Mouse (Mus musculus) testis, adult 2 months (tissue): Measurements from ENCODE around the gene Npvf.

Source experiments
- CTCF ChIP-seq: fragments of 200-500 bp; IDR thresholded peaks from 2 replicates; pipeline ENCODE4 v1.5.1; 2012; ENCODE audit warnings: low read depth, mild to moderate bottlenecking, inconsistent platforms, low read length, moderate library complexity; ENCODE audit not compliant: control insufficient read depth, insufficient read depth, insufficient replicate concordance
- POLR2A ChIP-seq: fragments of 200-500 bp; IDR thresholded peaks from 2 replicates; pipeline ENCODE4 v1.6.1; 2012; ENCODE audit warnings: low read depth, mild to moderate bottlenecking, inconsistent platforms, low read length, moderate library complexity; ENCODE audit not compliant: control insufficient read depth

DNA sequence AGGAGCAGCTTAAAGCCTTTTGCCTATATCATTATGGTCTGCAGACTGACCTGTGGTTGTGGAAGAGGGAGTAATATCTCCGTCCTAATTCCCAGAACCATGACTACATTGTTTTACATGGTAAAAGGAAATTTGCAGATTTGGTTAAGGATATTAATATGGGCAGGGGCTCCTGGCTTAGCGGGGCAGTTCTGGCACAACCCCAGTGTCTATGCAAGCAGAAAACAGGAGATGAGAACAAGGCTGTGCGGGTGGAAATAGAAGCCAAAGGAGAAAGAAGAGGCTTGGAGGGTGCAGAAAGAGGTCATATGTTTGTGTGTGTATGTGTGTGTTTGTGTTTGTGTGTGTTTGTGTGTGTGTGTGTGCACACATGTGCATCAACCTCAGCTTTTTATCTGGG, 17.0 kb upstream of the Npvf start:
- no peak for TF ChIP-seq CTCF
- TF ChIP-seq POLR2A = no peak
